Mouse (Mus musculus) embryonic fibroblast, embryonic 13.5 days (primary cell): ENCODE results near the gene Mphosph6.

Source experiments
- CTCF ChIP-seq: IDR thresholded peaks from 2 replicates; pipeline ENCODE4 v1.5.1; 2011; ENCODE audit warnings: mild to moderate bottlenecking, control low read depth, low read length, moderate library complexity, borderline replicate concordance; ENCODE audit not compliant: insufficient read depth
- POLR2A ChIP-seq: IDR thresholded peaks from 2 replicates; pipeline ENCODE4 v1.6.1; 2011; ENCODE audit warnings: low read depth, mild to moderate bottlenecking, control low read depth, low read length, moderate library complexity

- TF ChIP-seq CTCF, result no peak
- no peak for TF ChIP-seq POLR2A
Measured at GRCm38 (mm10) chr8:117779344-117779743, 22.4 kb downstream of the Mphosph6 start.
